Mouse (Mus musculus) E14TG2a.4 (cell line): ENCODE measurements around the gene Pgm5.

Experiments used
- CTCF ChIP-seq: conservative IDR thresholded peaks from 2 replicates; pipeline ENCODE4 v1.5.1; 2014; ENCODE audit warnings: low read length
- NANOG ChIP-seq: IDR thresholded peaks from 2 replicates; pipeline ENCODE4 v1.6.1; 2014; ENCODE audit warnings: borderline replicate concordance, low read length, mixed read lengths

GRCm38 (mm10) chr19:24640982-24641381 lies 220.7 kb downstream of the Pgm5 start:
- TF ChIP-seq CTCF, result no peak
- no peak for TF ChIP-seq NANOG
